Mouse (Mus musculus): ENCODE data around the gene Fam210b. TPM values are rescaled to one million over a fixed set of nuclear protein-coding genes. Genes with fewer than 3 reads are reported as not detected.
"Not testable (repeated sequence)": the region's sequence is repeated elsewhere in the genome, so short reads cannot be mapped to it uniquely, and the experiment has no call there.

Fam210b gene
- polyA plus RNA-seq (2016; fragmentation: Nextera tagmentation; extraction: Ambion mirVana), result 25.8 and 27.8 TPM in 2 replicates

- H3K27ac ChIP-seq (replicated peaks), result peak within 1 kb of the TSS; percentile 86
- H3K4me1 ChIP-seq, result peaks cover 41% of the 10 kb centered on the region
- H3K36me3 ChIP-seq (replicated peaks), result no peaks in the 10 kb centered on the region
- peaks cover 10% of the 10 kb centered on the region; the same call in 1 of the 2 replicates for H3K27me3 ChIP-seq (replicated peaks; ENCODE audit: low read depth, poor library complexity, severe bottlenecking)
- 1% methylated on average over 35 of the region's 35 CpGs for WGBS
- peak within 1 kb of the TSS; percentile 81 for H3K4me3 ChIP-seq
- no peaks in the 10 kb centered on the region for H3K9me3 ChIP-seq
- DNase-seq (ENCODE audit: low spot score), result peak; percentile 97
These were observed at the start of gene Fam210b for GRCm38 (mm10) chr2:172345258-172345738. Gene Fam210b, plus strand, starts transcription at chr2:172345565.

GRCm38 (mm10) chr2:172298083-172298482, 47.3 kb upstream of the Fam210b start:
- 68% methylated on average over 1 of the region's 1 CpGs for WGBS
- H3K36me3 ChIP-seq (replicated peaks), result no peaks in the 10 kb centered on the region
- H3K9me3 ChIP-seq, result no peaks in the 10 kb centered on the region
- no peak for DNase-seq (ENCODE audit: low spot score)
- H3K4me3 ChIP-seq, result no peak overlapping the region
- peaks cover 11% of the 10 kb centered on the region for H3K27me3 ChIP-seq (replicated peaks; ENCODE audit: low read depth, poor library complexity, severe bottlenecking)
- H3K4me1 ChIP-seq, result peaks cover 17% of the 10 kb centered on the region
- no peak overlapping the region for H3K27ac ChIP-seq (replicated peaks)

- H3K27me3 ChIP-seq (replicated peaks; ENCODE audit: low read depth, poor library complexity, severe bottlenecking), result peaks cover 11% of the 10 kb centered on the region
- H3K36me3 ChIP-seq (replicated peaks), result no peaks in the 10 kb centered on the region
- peaks cover 17% of the 10 kb centered on the region for H3K4me1 ChIP-seq
- no peaks in the 10 kb centered on the region for H3K9me3 ChIP-seq
- DNase-seq (ENCODE audit: low spot score), result no peak
- H3K4me3 ChIP-seq, result no peak overlapping the region
- WGBS, result 26% methylated on average over 1 of the region's 1 CpGs
- 0 out of 2 replicates have a peak overlapping the region, but pooled peaks have one; percentile 65 for H3K27ac ChIP-seq (replicated peaks)
These were observed 46.8 kb upstream of the Fam210b start for GRCm38 (mm10) chr2:172298542-172298941.

GRCm38 (mm10) chr2:172299126-172299921, 46.0 kb upstream of the Fam210b start:
- WGBS, result 7% methylated on average over 14 of the region's 14 CpGs
- H3K4me3 ChIP-seq, result no peak overlapping the region
- H3K9me3 ChIP-seq, result no peaks in the 10 kb centered on the region
- H3K36me3 ChIP-seq (replicated peaks), result no peaks in the 10 kb centered on the region
- peaks cover 17% of the 10 kb centered on the region for H3K4me1 ChIP-seq
- peak; percentile 39 for DNase-seq (ENCODE audit: low spot score)
- peak overlapping the region; percentile 65; the same call in 1 of the 2 replicates for H3K27ac ChIP-seq (replicated peaks)
- H3K27me3 ChIP-seq (replicated peaks; ENCODE audit: low read depth, poor library complexity, severe bottlenecking), result peaks cover 11% of the 10 kb centered on the region

- 93% methylated on average over 5 of the region's 5 CpGs for WGBS
- Histone ChIP-seq H3K27me3 (replicated peaks; ENCODE audit: low read depth, poor library complexity, severe bottlenecking) (peaks cover 11% of the 10 kb centered on the region), H3K27ac (replicated peaks) (no peak overlapping the region), H3K4me1 (peaks cover 22% of the 10 kb centered on the region), H3K9me3 (no peaks in the 10 kb centered on the region), H3K36me3 (replicated peaks) (no peaks in the 10 kb centered on the region), H3K4me3 (no peak overlapping the region)
- DNase-seq (ENCODE audit: low spot score), result no peak
These were observed 43.0 kb upstream of the Fam210b start for GRCm38 (mm10) chr2:172302396-172302795.

GRCm38 (mm10) chr2:172304118-172304708, 41.2 kb upstream of the Fam210b start:
- WGBS, result 65% methylated on average over 8 of the region's 8 CpGs
- DNase-seq (ENCODE audit: low spot score), result no peak
- Histone ChIP-seq H3K4me3 (no peak overlapping the region), H3K4me1 (peaks cover 17% of the 10 kb centered on the region), H3K27me3 (replicated peaks; ENCODE audit: low read depth, poor library complexity, severe bottlenecking) (peaks cover 4% of the 10 kb centered on the region), H3K27ac (replicated peaks) (no peak overlapping the region), H3K36me3 (replicated peaks) (no peaks in the 10 kb centered on the region), H3K9me3 (no peaks in the 10 kb centered on the region)

- H3K27ac ChIP-seq (replicated peaks); DNase-seq (ENCODE audit: low spot score): not testable (repeated sequence)
- WGBS, result 82% methylated on average over 7 of the region's 7 CpGs
These were observed 39.8 kb upstream of the Fam210b start for GRCm38 (mm10) chr2:172305546-172305945.

GRCm38 (mm10) chr2:172306544-172306943, 38.8 kb upstream of the Fam210b start:
- peaks cover 6% of the 10 kb centered on the region; the same call in 1 of the 2 replicates for H3K4me1 ChIP-seq
- no peak overlapping the region for H3K4me3 ChIP-seq
- H3K27me3 ChIP-seq (replicated peaks; ENCODE audit: low read depth, poor library complexity, severe bottlenecking), result no peaks in the 10 kb centered on the region
- no peaks in the 10 kb centered on the region for H3K36me3 ChIP-seq (replicated peaks)
- DNase-seq (ENCODE audit: low spot score), result no peak
- H3K9me3 ChIP-seq, result no peaks in the 10 kb centered on the region
- 84% methylated on average over 4 of the region's 4 CpGs for WGBS
- H3K27ac ChIP-seq (replicated peaks), result no peak overlapping the region

More at GRCm38 (mm10) chr2:172305546-172305945, 39.8 kb upstream of the Fam210b start:
- not testable (repeated sequence) for H3K27me3 ChIP-seq (replicated peaks; ENCODE audit: low read depth, poor library complexity, severe bottlenecking); H3K4me1 ChIP-seq; H3K36me3 ChIP-seq (replicated peaks); H3K4me3 ChIP-seq; H3K9me3 ChIP-seq

GRCm38 (mm10) chr2:172311731-172312130, 33.6 kb upstream of the Fam210b start:
- WGBS, result 93% methylated on average over 9 of the region's 9 CpGs
- Histone ChIP-seq H3K27ac (replicated peaks) (no peak overlapping the region), H3K4me1 (peaks cover 4% of the 10 kb centered on the region; the same call in 1 of the 2 replicates), H3K27me3 (replicated peaks; ENCODE audit: low read depth, poor library complexity, severe bottlenecking) (no peaks in the 10 kb centered on the region), H3K36me3 (replicated peaks) (no peaks in the 10 kb centered on the region), H3K4me3 (no peak overlapping the region), H3K9me3 (no peaks in the 10 kb centered on the region)
- no peak for DNase-seq (ENCODE audit: low spot score)

- WGBS, result 19% methylated on average over 9 of the region's 9 CpGs
These were observed 24.5 kb upstream of the Fam210b start for GRCm38 (mm10) chr2:172320878-172321277.

GRCm38 (mm10) chr2:172328248-172328647, 17.1 kb upstream of the Fam210b start:
- H3K27ac ChIP-seq (replicated peaks), result no peak overlapping the region
- peaks cover 32% of the 10 kb centered on the region for H3K27me3 ChIP-seq (replicated peaks; ENCODE audit: low read depth, poor library complexity, severe bottlenecking)
- DNase-seq (ENCODE audit: low spot score), result no peak
- no peaks in the 10 kb centered on the region for H3K36me3 ChIP-seq (replicated peaks)
- peaks cover 3% of the 10 kb centered on the region; the same call in 1 of the 2 replicates for H3K4me1 ChIP-seq
- no peaks in the 10 kb centered on the region for H3K9me3 ChIP-seq
- H3K4me3 ChIP-seq, result no peak overlapping the region
- WGBS, result 54% methylated on average over 8 of the region's 8 CpGs

More at GRCm38 (mm10) chr2:172320878-172321277, 24.5 kb upstream of the Fam210b start:
- DNase-seq (ENCODE audit: low spot score), result peak; percentile 87
- Histone ChIP-seq H3K27me3 (replicated peaks; ENCODE audit: low read depth, poor library complexity, severe bottlenecking) (no peaks in the 10 kb centered on the region), H3K4me1 (no peaks in the 10 kb centered on the region), H3K9me3 (no peaks in the 10 kb centered on the region), H3K4me3 (no peak overlapping the region), H3K36me3 (replicated peaks) (no peaks in the 10 kb centered on the region), H3K27ac (replicated peaks) (no peak overlapping the region)

GRCm38 (mm10) chr2:172329179-172329578, 16.2 kb upstream of the Fam210b start:
- Histone ChIP-seq H3K36me3 (replicated peaks) (no peaks in the 10 kb centered on the region), H3K27me3 (replicated peaks; ENCODE audit: low read depth, poor library complexity, severe bottlenecking) (peaks cover 32% of the 10 kb centered on the region), H3K4me3 (peak overlapping the region; percentile 25; the same call in 1 of the 2 replicates), H3K9me3 (no peaks in the 10 kb centered on the region), H3K27ac (replicated peaks) (no peak overlapping the region), H3K4me1 (peaks cover 8% of the 10 kb centered on the region)
- DNase-seq (ENCODE audit: low spot score), result peak; percentile 78
- 8% methylated on average over 13 of the region's 13 CpGs for WGBS
